Mouse (Mus musculus): ENCODE measurements around the gene Ripor3.

DNA sequence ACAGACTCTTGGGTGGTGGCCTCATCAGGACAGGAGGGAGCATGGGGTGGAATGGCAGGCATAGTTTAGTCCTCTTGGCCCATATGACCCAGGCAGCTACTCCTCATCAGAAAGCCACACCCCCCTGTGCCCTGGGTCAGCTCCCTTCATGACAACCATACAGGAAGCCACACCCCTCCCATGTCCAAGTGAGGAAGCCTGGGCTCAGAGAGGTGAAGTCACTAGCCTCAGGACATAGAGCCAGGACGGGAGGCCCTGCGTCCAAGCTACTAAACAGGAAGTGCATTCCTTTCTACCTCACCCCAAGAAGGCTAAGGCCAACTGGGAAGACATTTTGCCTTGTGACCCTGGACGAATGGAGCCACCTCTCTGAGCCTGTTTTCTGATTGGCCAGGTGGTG is 4.8 kb downstream of the Ripor3 start:
- TF ChIP-seq CTCF (IDR thresholded peaks at IDR 0.05; ENCODE audit: low read depth), result no peak
- no peak for TF ChIP-seq EP300 (IDR thresholded peaks at IDR 0.05; ENCODE audit: low read depth)
